Mouse (Mus musculus): Measurements from ENCODE around the gene Agbl1.

GRCm38 (mm10) chr7:76462361-76463001 is 232.8 kb downstream of the Agbl1 start:
- no peak for TF ChIP-seq POLR2A (IDR thresholded peaks at IDR 0.05; ENCODE audit: low read depth, low read length)
- no peak for TF ChIP-seq CTCF (IDR thresholded peaks at IDR 0.05; ENCODE audit: extremely low read depth, insufficient read length, insufficient replicate concordance, low read depth, low read length)

Data from small intestine, adult 2 months (tissue).